Mouse (Mus musculus) spleen, adult 18-20 months (tissue): Measurements from ENCODE around the gene Mtor.

Source experiments
- DNase-seq, 2 experiments: peaks; one replicate each; pipeline ENCODE4 v3.0.0; 2022; ENCODE audit warnings: mixed read lengths in 2 of 2

Mtor gene

DNA sequence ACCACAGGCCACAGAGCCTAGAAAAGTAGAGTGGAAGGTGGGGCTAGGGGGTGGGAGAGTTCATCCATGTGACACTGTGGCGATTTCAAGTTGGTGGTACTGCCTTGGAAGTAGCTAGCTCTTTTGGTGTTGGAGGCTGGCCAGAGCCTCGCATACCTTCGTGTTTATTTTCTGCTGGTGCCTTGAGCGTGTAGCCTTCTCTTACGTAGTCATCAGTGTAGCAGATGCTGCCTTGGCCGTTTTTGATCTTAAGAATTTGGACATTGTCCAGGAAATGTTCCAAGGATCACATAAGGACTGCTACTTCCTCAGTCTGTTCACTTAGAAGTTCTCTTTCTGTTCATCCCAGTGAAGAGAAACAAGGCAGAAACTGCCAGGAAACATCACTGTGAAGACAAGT lies 42.1 kb downstream of the Mtor start:
- no peak for DNase-seq

DNA sequence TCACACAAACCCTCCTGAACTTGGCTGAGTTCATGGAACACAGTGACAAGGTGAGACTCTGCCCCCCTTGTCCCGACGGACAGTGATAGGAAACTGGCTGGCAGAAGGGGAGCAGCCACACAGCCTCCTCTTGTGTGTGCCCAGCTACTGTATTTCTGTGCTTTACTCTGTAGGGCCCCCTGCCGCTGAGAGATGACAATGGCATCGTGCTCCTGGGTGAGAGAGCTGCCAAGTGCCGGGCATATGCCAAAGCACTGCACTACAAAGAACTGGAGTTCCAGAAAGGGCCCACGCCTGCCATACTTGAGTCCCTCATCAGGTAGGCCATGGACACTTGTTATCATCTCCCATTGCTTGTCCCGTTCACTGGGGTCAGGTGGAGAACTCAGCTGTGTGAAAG lies 43.0 kb downstream of the Mtor start:
- no peak for DNase-seq

DNA sequence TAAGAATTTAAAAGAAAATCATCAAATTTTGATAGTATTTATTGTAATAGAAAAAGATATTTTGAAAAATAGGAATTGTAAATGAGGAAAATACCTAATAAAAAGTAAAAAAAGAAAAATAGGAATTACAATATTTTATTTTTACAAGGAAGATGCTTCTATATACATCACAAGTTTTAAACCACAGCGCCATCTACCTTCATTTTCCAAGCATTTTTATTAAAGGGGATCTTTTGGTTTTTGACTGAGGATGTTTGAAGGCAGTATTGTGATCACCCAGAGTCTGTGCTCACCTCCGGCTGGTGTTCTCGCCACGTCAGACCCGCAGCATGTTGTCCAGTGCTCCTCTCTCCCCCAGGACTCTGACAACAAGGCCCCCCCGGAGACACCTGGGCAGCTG lies 46.7 kb downstream of the Mtor start:
- DNase-seq, result no peak

DNA sequence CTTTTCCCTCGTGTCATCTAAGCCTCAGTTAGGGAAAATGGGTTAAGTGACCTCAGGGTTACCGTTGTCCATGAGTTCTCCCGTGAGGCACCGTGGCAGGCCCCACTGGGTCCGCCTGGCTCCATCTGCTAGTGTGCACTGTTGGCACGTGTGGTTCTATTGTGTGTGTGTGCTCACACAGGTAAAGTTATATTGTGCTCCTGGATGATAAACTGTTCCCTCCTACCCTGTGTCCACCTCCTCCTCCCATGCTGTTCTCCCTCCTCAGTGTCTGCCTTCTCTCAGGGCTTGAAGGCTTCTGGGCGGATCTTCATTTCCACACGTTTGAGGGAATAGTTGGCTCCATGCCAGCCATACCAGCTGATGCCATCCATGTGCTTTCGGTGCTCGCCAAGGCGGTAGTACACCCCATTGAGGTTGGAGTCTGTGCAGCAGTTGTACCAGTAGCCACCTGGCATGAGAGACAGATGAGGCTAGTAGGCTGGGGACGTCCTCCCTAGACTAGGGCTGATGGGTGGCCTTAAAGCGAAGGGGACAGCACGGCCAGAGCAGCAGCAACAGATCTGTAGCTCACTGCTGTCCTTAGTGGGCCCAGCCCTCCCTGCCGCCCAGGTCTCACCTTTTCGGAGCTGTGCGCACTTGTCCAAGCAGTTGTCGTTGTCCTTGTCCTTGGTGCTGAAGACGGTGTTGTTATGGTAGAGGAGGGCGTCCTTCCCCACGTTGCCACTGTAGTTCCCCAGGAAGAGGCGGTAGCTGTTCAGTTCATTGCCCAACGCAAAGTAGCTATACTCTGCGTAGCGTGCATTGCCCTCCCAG lies 47.7 kb downstream of the Mtor start:
- no peak for DNase-seq

DNA sequence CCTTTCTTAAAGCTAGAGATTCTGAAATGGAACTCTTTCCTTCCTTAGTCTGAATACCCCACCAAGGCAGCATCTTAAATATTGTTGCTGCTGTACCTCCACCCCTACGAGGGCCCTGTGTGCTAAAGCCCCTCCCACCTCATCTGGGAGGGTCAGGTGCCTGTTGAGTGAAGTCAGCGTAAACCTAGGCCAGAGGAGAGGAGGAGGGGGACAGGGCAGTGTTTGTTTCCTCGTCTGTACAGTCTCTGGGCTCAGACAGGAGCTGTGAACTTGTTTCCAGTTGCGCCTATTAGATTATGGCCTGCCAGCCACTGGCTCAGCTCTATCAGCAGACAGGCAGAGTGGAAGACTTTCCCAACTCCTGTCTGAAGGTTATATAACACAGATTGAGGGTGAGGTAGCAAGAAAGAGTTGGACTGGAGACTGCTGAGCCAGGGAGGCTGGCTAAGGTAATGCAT lies 52.0 kb downstream of the Mtor start, which contains the start of gene Angptl7:
Angptl7 (minus strand) TSS at position 51 of the 458 bp plus-strand sequence.
- DNase-seq, result no peak

DNA sequence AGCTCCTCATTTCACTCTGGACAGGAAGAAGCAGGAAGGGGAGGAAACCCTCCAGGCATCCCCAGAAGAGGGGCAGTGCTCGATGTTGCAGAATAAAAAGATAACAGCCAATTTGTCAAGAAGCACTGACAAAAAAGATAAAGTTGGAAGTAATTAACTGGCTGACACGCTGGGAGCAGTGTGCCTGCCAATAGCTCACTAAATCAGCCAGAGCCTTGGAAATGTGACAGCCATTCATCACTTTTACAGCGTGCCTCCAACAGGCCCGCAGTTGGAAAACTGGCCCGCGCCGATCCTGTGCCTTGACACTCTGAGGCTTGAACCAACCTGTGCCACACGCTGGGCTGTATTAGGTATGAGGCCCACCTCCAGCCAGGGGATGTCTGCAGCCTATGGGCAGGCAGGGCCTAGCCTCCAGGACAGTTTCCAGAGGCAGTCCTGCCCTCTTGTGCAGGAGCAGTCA lies 56.1 kb downstream of the Mtor start:
- no peak for DNase-seq

DNA sequence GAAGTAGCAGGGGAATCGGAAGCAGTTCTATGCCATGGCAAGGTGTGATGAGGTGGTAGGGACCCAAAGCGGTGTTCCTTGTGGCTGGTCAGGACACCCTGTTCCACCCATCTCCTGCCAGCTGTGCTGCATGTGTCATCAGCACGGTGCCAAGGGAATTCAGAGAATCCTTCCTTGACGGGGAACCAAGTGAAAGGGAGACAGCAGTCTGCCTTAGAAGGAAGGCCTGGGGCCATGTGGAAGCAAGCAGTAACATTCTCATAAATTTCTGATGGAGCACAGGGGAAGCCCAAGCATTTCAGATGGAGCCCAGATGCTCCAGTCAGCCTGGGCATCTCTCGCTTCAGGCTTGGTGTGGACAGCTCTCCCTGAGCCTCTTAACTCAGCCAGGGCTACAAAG lies 59.2 kb downstream of the Mtor start:
- DNase-seq, result no peak

DNA sequence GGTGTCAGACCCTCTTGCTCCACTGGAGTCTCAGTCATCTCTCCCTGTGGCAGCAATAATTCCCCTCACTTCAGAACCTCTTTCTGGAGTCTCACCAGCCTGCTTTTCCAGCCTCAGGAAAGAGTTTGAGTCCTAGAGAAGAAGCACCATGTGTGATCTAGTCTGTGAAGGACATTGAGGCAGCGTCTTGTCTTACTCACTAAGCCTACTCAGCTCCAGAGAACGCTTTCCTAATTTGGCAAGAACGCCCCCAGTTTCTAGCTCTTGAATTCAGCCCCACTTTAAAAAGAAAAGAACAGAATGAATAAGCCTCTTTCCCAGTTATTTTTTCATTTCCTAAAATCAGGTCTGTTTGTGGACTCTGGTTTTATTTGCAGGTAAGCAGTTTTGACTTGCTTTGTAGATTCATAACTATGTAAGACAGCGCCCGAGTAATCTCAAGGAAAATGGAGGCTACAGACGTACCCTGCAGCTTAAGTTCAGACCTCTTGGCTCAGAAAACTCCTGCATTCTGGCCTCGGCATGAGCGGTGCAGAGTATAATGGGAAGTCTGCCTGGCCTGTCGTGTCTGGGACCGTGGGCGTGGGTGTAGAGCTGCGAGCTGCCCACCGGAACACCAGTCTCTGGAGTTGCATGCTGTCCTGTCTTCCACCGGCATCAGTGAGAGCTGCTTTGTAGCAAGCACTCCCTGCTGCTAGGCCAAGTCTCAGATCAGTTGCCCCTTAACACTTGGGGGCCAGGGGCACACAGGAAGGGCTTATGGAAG lies 59.9 kb downstream of the Mtor start:
- DNase-seq, result no peak

DNA sequence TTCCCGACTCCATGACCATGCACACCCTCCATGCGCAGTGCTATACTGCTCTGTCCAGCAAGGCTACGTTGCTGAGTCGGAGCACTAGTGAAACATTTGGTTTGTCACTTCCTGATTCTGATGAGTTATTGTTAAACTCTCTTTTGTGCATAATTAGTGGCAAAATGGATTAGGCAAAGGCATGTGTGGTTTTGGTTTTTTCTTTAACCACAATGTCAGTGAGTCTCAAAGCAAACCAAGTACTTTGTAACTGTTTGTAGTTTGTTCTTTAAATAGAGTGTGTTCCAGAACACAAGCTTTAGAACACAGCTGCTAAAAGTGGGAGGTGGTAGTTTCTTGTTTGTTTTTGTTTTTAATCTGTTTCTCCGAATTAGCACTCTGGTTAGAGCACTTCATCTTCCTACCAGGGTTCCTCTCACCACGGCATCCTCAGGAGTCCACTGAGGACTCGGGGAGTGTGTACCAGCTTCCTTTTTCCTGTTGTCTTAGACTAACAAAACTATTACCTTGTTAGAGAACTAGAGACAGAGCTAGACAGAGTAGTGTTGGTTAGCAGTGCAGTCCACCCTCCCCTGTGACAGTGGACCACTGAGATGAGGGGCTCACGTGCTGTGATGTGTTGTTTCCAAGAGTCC lies 61.2 kb downstream of the Mtor start:
- no peak for DNase-seq

DNA sequence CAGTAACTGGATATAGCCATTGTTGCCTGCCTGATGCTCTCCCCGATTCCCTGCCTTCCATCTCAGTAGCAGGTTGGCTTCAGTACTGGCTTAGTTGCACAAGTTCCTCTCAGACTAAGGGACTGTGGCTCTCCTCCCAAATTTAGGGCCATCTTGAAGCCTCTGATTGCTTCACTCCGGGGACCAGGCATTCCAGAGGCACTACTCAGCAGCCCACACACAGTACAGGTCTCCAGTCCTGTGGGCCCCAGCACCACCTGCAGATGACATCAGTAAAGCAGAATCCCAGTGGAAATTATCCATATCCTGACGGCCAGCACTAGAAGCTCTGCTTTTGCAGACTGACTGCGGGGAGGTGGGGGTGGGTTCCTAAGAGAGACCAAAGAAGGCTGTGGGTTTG lies 62.3 kb downstream of the Mtor start:
- DNase-seq, result no peak

DNA sequence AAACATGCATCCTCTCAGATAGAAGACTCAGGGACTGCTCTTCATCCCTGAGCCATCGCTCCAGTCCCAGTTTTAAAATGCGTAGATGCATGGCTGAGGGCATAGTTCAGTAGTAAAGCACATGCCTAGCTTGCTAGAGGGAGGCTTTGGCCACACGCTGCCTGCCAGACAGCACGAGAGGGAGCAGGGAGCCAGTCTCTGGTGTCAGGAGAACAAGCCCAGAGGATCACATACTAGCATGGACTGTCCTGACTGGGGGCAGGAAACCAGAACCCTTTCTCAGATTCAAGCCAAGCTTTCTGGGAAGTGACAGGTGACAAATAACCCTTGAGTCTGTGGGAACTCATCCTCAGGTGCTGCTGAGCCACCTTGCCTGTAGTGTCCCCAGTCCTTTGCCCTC lies 62.9 kb downstream of the Mtor start:
- no peak for DNase-seq

DNA sequence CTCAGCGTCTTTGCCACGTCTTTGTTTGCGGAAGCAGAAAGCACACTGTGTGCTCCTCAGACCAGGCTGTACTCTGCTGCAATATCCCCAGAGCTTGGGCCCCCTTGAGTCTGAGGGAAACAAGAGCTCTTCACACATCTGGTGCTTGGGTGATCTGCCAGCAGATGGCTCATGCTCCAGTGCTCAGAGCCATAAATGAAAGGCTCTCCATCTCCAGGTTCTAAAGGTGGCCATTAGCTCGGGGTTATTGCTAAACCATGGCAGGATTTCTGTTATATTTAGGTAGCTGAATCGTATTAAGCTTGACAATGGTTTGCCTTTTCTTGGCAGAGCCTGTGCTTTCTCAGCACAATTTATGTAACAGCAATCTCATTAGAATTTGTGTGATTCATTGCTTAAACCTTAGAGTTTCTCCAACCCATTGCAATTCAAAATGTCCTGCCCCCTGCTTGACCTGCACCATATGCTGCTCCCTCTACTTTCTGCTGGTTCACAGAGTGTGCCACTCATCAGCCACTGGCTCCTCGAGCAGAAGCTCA lies 64.7 kb downstream of the Mtor start:
- no peak for DNase-seq

DNA sequence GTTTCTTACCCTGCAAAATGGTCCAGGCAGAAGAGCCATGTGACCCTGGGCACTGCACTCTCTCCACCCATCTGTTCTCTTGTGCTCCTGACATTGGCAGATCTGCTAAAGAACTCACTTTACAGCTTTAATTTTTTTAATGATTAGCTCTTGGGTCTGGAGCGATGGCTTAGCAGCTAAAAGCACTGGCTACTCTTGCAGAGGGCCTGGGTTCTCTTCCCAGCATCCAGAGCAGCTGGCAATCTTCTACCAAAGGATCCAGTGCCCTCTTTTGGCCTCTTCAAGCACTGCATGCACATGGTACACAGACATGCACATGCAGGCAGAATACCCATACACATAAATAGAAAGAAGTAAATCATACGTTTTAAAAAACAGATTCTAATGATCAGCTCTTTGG lies 66.9 kb downstream of the Mtor start:
- no peak for DNase-seq

DNA sequence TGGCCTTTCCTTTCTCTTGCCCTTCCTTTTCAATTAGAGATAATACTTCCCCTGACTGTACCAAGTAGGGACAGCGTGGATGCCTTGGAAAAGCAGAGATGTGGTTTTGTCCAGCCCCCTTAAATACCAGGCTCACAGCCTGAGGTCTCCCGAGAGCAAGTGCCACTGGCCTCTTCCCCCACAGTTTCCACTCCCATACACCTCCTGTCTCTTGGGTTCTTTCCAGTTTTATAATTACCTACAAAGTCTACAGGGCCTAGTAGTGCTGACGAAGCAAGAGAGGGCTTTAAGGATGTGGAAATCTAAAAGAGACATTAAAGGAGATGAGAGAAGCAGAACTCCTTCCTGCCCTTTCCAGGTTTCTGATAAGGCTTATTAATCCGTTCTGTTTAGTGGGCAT lies 69.4 kb downstream of the Mtor start:
- DNase-seq, result no peak

DNA sequence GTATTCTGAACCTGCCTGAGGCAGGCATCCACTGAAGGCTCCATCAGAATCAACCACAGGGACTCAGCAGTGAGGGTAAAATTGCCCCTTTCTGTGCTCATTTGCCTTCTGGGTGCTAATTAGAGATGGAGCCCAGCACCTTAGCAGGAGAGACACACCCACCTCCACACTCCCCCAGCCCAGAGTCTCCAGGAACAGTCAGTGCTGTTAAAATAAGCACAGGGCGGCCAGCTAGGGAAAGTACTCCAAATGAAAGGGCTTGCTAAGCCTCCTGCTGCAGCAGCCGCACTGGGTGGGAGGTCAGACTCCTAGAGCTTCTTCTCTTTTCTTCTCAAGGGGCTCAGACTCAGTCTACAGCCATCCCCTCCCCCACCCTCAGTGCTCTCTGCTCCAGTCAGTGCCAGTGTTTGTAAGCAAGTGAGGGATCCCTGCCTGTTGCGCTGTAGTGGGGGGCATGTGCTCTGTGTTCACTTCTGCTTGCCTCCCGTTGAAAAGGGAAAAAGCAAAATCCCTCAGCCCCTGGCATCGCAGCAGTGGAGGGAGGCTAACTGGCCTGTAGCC lies 69.9 kb downstream of the Mtor start:
- DNase-seq, result no peak

DNA sequence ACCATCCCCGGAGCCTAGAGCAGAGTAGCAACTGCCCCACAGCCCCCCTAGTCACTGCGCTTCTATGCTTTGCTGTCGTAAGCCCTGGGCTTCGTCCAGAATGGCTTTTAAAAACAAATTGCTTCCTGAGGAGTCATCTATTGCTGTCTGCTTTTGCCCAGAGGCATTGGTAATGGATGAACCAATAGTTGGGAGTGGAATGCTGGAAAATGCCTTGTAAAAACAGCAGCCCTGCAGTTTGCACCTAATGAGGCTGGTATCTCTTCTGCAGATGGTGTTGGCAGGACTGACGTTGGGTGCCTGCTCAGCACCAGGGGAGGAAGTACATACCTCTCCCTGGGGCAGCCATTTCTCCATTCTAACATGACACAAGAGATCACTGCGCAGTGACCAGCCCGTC lies 75.1 kb downstream of the Mtor start:
- DNase-seq, result no peak

DNA sequence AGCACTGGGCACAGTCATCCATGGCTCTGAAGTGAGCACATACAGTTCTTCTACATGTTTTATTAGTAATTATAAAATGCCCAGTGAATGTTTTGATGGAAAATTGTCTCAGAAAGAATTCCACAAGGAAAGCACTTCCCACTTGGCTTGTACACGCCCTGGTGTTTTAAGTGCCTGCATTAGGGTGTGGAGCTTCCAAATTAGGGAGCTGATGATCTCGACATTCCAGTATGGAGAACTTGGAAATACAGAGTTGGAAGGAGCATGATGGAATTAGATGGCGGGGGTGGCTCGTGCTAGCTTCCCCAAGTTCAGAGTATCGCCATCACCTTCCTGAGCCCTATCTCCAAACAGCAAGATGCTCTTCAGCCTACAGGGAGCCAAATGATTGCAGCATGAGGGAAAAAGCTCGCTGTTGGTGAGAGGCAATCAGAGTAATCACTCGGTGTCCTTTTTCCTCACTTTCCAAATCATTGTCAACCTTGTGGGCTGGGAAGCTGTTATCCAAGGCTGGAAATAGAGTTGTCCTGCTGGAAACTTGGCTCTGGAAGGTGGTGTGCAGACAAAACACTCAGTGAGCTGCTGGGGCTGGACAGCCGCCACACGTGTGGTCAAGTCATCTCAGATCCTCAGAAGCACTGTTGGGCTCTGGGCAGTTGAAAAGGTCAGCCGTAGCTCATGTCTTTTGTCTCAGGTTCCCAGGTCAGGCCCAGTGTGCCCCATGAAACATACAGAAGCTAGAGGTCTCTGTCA lies 78.9 kb downstream of the Mtor start:
- no peak for DNase-seq

DNA sequence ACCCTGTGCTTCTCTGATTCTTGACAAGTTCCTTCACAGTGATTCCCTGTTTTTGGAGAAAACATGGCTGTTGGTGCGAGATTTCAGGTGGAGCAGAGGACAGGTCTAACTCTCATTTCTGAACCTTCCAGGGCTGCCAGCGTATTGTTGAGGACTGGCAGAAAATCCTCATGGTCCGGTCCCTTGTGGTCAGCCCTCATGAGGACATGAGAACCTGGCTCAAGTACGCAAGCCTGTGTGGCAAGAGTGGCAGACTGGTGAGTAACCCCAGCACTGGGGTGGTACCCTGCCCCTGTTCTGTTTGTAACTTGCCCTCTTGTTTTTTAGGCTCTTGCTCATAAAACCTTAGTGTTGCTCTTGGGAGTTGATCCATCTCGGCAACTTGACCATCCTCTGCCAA lies 81.9 kb downstream of the Mtor start:
- no peak for DNase-seq

DNA sequence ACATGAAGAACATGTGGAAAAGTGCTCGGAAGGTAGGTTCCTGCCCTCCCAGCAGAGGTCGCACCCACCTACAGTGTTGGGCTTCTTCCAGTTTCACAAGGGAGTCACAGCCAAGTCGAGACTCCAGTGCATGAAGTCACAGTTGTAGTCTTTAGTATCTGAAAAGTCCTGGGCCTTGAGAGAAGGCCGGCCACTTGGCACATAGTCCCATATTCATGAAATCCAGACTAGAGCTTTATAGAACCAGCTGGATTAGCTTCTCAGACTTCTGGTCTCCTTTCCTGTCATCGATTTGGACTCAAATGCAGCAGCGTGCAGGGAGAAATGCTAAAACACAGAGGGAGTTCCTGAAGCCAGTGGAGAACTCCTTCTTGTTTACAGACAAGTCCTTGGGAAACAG lies 82.4 kb downstream of the Mtor start:
- DNase-seq, result no peak

DNA sequence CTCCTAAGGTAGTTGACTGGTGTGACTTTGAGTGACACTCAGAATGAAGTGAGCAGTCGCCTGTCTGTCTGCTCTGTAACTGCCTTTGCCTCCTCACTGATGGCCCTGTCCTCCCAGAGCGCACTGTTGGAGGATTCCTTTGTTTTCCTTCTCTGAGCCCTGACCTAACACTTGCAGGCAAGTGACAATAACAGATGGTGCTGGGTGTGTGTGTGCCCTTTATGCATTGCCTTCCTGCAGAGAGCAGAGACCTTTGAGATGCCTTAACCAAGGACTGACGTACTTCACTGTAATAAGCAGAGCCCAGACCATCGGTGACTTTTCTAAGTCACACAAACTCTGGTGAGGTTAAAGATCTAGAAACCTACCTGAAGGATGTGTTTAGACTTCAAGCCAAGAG lies 82.9 kb downstream of the Mtor start:
- DNase-seq, result no peak

DNA sequence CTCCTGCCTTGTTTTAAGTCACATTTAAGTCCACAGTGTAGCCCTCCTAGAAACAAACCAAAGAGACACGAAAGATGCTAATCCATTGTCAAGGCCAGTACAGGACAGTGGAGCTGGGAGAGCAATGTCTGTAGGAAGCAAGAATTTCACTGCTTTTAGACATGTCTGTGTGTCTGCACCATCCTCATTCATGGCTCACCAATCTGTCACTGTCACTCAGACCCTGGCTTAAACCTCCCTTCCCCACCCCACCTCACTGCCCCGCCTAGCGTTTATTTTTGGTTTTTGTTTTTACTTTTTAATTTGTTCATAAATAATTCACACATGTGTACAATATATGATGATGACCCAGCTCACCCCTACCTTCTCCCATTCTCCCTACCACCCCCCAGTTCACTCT lies 84.1 kb downstream of the Mtor start:
- DNase-seq, result no peak

DNA sequence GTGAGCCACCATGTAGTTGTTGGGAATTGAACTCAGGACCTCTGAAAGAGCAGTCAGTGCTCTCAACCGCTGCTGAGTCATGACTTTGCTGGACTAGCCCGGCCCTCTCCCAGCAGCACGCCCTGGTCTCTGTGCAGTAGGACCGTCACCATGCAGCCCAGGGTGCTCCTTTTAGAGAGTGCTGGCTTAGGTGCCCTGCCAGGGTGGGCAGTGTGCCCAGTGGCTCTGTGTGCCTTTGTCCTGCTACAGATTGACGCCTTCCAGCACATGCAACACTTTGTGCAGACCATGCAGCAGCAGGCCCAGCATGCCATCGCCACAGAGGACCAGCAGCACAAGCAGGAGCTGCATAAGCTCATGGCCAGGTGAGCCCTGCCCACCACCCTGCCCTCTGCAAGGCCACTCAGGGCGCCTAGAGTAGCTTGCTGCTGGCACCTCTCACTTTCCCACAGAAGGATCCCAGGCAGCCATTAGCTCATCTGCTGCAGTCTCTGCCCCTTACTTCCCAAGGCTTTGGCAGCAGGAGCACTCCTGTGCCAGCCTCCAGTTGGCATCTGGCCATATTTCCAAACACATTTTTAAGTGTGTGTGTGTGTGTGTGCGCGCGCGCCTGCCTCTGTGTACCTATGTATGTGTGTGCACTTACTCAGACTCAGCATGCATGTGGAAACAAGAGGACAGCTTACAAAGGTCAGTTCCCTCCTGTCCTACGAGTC lies 85.4 kb downstream of the Mtor start:
- DNase-seq, result no peak
